Mouse (Mus musculus): ENCODE data around the gene Kif3a.

Kif3a gene

DNA sequence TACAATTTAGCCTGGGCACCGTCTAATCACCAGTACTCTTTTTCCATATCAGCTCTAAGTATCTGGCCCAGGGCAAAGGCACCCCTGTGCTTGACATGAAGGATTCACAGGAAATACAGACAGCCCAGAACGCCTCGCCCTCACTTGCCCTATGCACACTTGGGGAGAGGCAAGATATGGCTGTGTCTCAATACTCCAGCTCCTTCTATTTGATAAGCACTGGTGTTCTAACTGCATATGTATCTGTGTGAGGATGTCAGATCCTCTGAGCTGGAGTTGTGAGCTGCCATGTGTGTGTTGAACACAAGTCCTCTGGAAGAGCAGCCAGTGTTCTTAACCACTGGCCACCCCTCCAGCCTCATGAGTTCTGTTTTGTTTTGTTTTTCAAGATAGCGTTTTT is 84.3 kb downstream of the Kif3a start:
- DNase-seq (ENCODE audit: low spot score): no peak

Measured in yolk sac, embryonic 10.5 days (tissue).